ENCODE assay signal across 40 mouse cellular contexts in the genomic region with DNA sequence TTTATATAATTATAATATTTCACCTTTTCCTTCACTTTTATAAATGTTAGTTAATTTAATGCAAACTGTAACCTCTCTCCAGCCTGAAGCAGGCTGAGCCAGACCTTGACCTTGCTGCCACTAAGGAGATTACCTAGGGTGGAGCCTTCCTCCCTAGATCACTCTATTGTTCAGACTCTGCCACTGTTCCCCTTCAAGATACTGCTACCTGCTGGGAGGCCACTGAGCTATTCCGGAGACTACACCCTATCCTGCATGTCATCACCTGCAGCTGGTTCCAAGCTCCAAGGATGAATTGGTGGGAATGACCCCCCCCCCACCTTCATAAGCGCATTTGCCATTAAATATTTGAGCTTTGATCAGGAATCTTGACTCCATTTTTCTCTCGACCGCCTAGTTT. TPM values are rescaled to one million over a fixed set of nuclear protein-coding genes. Genes with fewer than 3 reads are reported as not detected.
"Had no signal": no experiment of that assay in that cellular context is flagged by ENCODE, and none has a peak within 500 bp of the region (broad histone marks: within the 10 kb centered on the region; RNA-seq: fewer than 3 reads in every experiment).

No protein-coding gene starts in this region.

RNA-seq across cellular contexts. Expression of a gene that starts 58.8 kb away (rescaled TPM):
- total RNA-seq: left cerebral cortex, postnatal 10 days; left cerebral cortex, postnatal 14 days; left cerebral cortex, postnatal 25 days; left cerebral cortex, postnatal 36 days; left cerebral cortex, postnatal 4 days; liver, adult 2 months; megakaryocyte progenitor cell, adult 5-6 weeks; megakaryocyte, adult 5-6 weeks; megakaryocyte-erythroid progenitor cell, adult 5-6 weeks; midbrain, postnatal 0 days; monocyte, adult 5-6 weeks had no signal
- polyA plus RNA-seq: limb, embryonic 10.5 days; limb, embryonic 11.5 days; limb, embryonic 12.5 days; limb, embryonic 13.5 days; limb, embryonic 14.5 days; limb, embryonic 15.5 days; liver, adult 2 months; liver, embryonic 11.5 days; liver, embryonic 12.5 days; liver, embryonic 13.5 days; liver, embryonic 14.5 days; liver, embryonic 15.5 days; liver, embryonic 16.5 days; liver, postnatal 0 days; lung, adult 2 months; lung, embryonic 14.5 days; lung, embryonic 15.5 days; lung, embryonic 16.5 days; lung, postnatal 0 days; macrophage; midbrain, embryonic 10.5 days; midbrain, embryonic 11.5 days; midbrain, embryonic 12.5 days; midbrain, embryonic 13.5 days; midbrain, embryonic 14.5 days; midbrain, embryonic 15.5 days; midbrain, embryonic 16.5 days; midbrain, postnatal 0 days; myocyte; neural tube, embryonic 11.5 days; neural tube, embryonic 12.5 days had no signal
